Mouse (Mus musculus): ENCODE data around the gene Slc8a2. TPM values are rescaled to one million over a fixed set of nuclear protein-coding genes. Genes with fewer than 3 reads are reported as not detected.

Slc8a2 gene
- total and polyA plus RNA-seq, 2 experiments = 0.06 TPM; not detected in 1

DNA sequence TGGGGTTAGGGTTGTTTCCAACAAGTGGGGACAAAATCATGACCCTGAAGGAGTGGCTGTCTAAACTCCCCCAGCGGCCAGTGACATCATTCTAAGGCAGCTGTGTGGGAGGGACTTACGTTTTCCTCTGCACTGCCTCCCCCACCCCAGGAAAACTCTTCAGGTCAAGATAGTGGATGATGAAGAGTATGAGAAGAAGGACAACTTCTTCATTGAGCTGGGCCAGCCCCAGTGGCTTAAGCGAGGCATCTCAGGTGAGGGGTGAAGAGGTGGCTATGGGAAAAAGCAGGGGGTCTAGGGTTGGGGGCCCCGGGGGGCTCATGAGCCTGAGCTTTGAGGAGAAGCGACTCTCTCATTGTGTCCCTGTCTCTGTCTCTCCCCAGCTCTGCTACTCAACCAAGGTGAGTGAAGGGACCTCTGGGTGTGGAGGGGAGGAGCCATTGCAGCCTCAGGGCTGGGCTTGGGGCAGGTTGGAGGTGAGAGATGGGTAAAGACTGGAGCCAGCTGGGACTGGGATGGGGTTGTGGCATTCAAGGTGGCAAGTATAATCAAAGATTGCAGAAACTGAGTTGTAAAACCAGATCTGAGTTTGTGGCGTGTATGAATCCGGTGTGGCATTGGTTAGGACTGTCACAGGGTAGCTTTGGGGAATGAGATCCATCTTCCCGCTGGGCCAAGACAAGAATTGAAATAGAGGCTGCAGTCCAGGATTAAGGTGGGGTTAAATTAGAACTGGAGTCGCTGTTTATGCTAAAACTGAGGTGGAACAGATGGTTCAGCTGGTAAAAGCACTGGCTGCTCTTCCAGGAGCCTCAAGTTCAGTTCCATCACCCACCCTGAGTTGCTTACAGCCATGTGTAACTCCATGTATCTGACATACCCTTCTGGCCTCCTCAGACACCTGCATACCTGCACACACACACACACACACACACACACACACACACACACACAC lies 20.8 kb downstream of the Slc8a2 start:
- Histone ChIP-seq H3K79me2 (ENCODE audit: control insufficient read depth, insufficient read depth, low read length) (no peaks in the 10 kb centered on the region), H3K4me3 (ENCODE audit: insufficient read depth, low read depth, low read length) (no peak overlapping the region), H3K36me3 (ENCODE audit: control insufficient read depth, insufficient read depth, low read length) (no peaks in the 10 kb centered on the region), H3K27me3 (ENCODE audit: control insufficient read depth, insufficient read depth, low read length) (peaks cover 7% of the 10 kb centered on the region; the same call in 1 of the 2 replicates), H3K4me1 (ENCODE audit: control insufficient read depth, insufficient read depth, low read length) (no peaks in the 10 kb centered on the region), H3K9ac (ENCODE audit: low read depth, low read length) (no peak overlapping the region), H3K27ac (replicated peaks; ENCODE audit: insufficient read depth, low read depth, low read length) (no peak overlapping the region)
- WGBS = 59% methylated on average over 9 of the region's 9 CpGs
- no peak for DNase-seq (ENCODE audit: extremely low read depth, low read depth, low spot score)
- TF ChIP-seq POLR2A (IDR thresholded peaks at IDR 0.05; ENCODE audit: extremely low read depth, insufficient read depth, low read length) (no peak), CTCF (IDR thresholded peaks at IDR 0.05; ENCODE audit: low read depth, low read length) (no peak)

DNA sequence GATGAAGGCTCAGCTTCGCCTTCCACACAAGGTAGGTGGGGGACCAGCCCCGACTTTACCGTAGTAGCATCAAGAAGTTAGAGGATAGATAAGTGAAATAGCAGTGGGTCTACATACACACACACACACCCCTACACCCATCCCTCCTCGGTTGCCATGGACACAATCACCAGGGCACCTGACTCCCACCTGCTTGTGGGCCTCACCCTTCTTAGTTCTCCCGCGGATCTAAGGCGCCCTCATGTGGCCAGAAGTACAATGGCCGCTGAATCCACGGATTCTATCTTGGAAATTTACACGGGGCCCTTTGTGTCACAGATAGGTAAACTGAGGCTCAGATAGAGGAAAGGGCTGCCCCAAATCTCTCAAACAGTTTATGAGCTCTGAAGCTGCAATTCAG lies 23.9 kb downstream of the Slc8a2 start:
- H3K4me1 ChIP-seq (ENCODE audit: control insufficient read depth, insufficient read depth, low read length) = no peaks in the 10 kb centered on the region
- DNase-seq (ENCODE audit: extremely low read depth, low read depth, low spot score) = peak; percentile 18
- H3K36me3 ChIP-seq (ENCODE audit: control insufficient read depth, insufficient read depth, low read length) = no peaks in the 10 kb centered on the region
- peaks cover under 1% of the 10 kb centered on the region; the same call in 1 of the 2 replicates for H3K27me3 ChIP-seq (ENCODE audit: control insufficient read depth, insufficient read depth, low read length)
- no peak overlapping the region for H3K27ac ChIP-seq (replicated peaks; ENCODE audit: insufficient read depth, low read depth, low read length)
- no peaks in the 10 kb centered on the region for H3K79me2 ChIP-seq (ENCODE audit: control insufficient read depth, insufficient read depth, low read length)
- TF ChIP-seq CTCF (IDR thresholded peaks at IDR 0.05; ENCODE audit: low read depth, low read length) = peak; percentile 79
- TF ChIP-seq POLR2A (IDR thresholded peaks at IDR 0.05; ENCODE audit: extremely low read depth, insufficient read depth, low read length) = no peak
- no peak overlapping the region for H3K4me3 ChIP-seq (ENCODE audit: insufficient read depth, low read depth, low read length)
- WGBS = 18% methylated on average over 10 of the region's 10 CpGs
- no peak overlapping the region for H3K9ac ChIP-seq (ENCODE audit: low read depth, low read length)

DNA sequence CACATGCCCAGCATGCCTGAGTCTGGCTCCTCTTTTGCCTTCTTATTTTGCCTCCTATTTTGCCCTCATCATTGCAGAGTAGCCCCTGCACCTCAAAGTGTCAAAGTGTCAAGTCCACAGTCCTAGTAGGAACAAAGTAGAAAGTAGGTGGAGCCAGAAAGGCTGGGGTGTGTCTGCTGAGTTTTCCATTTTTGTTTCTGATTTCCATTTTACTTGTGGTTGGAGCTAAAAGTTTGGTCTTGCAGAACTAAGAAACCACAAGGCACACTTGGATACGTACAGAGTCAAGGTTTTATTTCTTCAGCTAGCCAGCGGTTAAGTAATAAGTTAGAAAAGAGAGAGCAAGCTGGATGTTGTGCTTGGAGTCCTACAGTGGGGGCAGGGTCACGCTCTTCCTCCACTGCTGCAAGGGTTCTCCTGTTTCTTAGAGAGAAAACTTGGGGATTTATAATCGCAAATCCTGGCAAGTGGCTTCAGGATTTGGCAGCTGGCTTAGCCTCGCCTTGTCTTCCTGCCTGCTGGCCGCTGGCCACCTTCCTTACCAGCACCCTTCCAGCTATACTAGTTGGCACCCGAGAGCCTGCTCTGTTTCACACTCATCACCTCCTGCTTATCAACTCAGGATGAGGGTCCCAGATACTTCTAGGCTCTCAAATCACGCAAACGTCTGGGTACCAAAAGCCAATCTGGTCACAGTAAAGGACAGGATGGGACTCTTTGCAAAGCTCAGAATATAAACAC lies 25.7 kb downstream of the Slc8a2 start:
- Histone ChIP-seq H3K4me3 (ENCODE audit: insufficient read depth, low read depth, low read length) (no peak overlapping the region), H3K79me2 (ENCODE audit: control insufficient read depth, insufficient read depth, low read length) (no peaks in the 10 kb centered on the region), H3K4me1 (ENCODE audit: control insufficient read depth, insufficient read depth, low read length) (no peaks in the 10 kb centered on the region), H3K36me3 (ENCODE audit: control insufficient read depth, insufficient read depth, low read length) (no peaks in the 10 kb centered on the region), H3K27me3 (ENCODE audit: control insufficient read depth, insufficient read depth, low read length) (peaks cover 5% of the 10 kb centered on the region), H3K9ac (ENCODE audit: low read depth, low read length) (no peak overlapping the region), H3K27ac (replicated peaks; ENCODE audit: insufficient read depth, low read depth, low read length) (no peak overlapping the region)
- TF ChIP-seq POLR2A (IDR thresholded peaks at IDR 0.05; ENCODE audit: extremely low read depth, insufficient read depth, low read length) (no peak), CTCF (IDR thresholded peaks at IDR 0.05; ENCODE audit: low read depth, low read length) (no peak)
- 62% methylated on average over 9 of the region's 9 CpGs for WGBS
- DNase-seq (ENCODE audit: extremely low read depth, low read depth, low spot score) = no peak

DNA sequence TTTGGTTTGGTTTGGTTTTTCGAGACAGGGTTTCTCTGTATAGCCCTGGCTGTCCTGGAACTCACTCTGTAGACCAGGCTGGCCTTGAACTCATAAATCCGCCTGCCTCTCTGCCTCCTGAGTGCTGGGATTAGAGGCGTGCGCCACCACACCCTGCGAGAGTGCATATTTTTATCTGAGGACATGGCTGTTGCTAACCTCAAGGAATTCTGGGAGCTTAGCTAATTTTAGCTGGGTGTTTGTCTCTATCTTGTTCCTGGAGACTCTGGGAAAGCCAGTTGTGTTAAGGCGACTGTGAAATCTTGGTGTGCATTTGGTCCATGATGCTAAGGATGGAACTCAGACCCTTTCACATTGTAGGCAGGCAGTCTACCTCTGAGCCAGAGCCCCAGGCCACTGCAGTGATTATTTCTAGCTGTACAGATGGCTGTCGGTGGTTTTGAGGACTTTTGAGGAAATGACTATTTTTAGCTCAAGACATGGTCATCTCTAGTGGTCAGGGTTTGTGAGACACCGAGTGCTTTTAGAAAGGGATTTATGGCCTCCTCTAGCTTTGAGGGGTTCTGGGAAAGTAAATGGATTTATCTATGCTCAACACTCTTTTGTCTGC lies 26.6 kb downstream of the Slc8a2 start:
- Histone ChIP-seq H3K27me3 (ENCODE audit: control insufficient read depth, insufficient read depth, low read length) (peaks cover 5% of the 10 kb centered on the region), H3K79me2 (ENCODE audit: control insufficient read depth, insufficient read depth, low read length) (no peaks in the 10 kb centered on the region), H3K36me3 (ENCODE audit: control insufficient read depth, insufficient read depth, low read length) (no peaks in the 10 kb centered on the region), H3K27ac (replicated peaks; ENCODE audit: insufficient read depth, low read depth, low read length) (no peak overlapping the region), H3K9ac (ENCODE audit: low read depth, low read length) (no peak overlapping the region), H3K4me3 (ENCODE audit: insufficient read depth, low read depth, low read length) (no peak overlapping the region), H3K4me1 (ENCODE audit: control insufficient read depth, insufficient read depth, low read length) (no peaks in the 10 kb centered on the region)
- no peak for TF ChIP-seq CTCF (IDR thresholded peaks at IDR 0.05; ENCODE audit: low read depth, low read length)
- no peak for TF ChIP-seq POLR2A (IDR thresholded peaks at IDR 0.05; ENCODE audit: extremely low read depth, insufficient read depth, low read length)
- WGBS = 54% methylated on average over 8 of the region's 8 CpGs
- DNase-seq (ENCODE audit: extremely low read depth, low read depth, low spot score) = no peak

DNA sequence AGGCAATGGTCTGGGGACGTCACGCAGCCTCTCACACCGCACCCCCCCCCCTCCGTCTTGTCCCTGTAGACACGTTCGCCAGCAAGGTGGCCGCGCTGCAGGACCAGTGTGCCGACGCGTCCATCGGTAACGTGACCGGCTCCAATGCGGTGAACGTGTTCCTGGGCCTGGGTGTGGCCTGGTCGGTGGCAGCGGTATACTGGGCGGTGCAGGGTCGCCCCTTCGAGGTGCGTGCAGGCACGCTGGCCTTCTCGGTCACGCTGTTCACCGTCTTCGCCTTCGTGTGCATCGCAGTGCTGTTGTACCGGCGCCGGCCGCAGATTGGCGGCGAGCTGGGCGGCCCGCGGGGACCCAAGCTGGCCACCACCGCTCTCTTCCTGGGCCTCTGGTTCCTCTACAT lies 29.1 kb downstream of the Slc8a2 start:
- 6% methylated on average over 39 of the region's 39 CpGs for WGBS
- no peak for DNase-seq (ENCODE audit: extremely low read depth, low read depth, low spot score)

More for the DNA sequence above, 29.1 kb downstream of the Slc8a2 start:
- Histone ChIP-seq H3K79me2 (ENCODE audit: control insufficient read depth, insufficient read depth, low read length) (no peaks in the 10 kb centered on the region), H3K9ac (ENCODE audit: low read depth, low read length) (no peak overlapping the region), H3K27me3 (ENCODE audit: control insufficient read depth, insufficient read depth, low read length) (peaks cover 5% of the 10 kb centered on the region), H3K27ac (replicated peaks; ENCODE audit: insufficient read depth, low read depth, low read length) (no peak overlapping the region), H3K4me1 (ENCODE audit: control insufficient read depth, insufficient read depth, low read length) (no peaks in the 10 kb centered on the region), H3K4me3 (ENCODE audit: insufficient read depth, low read depth, low read length) (no peak overlapping the region), H3K36me3 (ENCODE audit: control insufficient read depth, insufficient read depth, low read length) (no peaks in the 10 kb centered on the region)
- TF ChIP-seq POLR2A (IDR thresholded peaks at IDR 0.05; ENCODE audit: extremely low read depth, insufficient read depth, low read length) (no peak), CTCF (IDR thresholded peaks at IDR 0.05; ENCODE audit: low read depth, low read length) (no peak)
